Mouse (Mus musculus) embryonic facial prominence, embryonic 13.5 days (tissue): Measurements from ENCODE around the gene 1700007K13Rik. TPM values are rescaled to one million over a fixed set of nuclear protein-coding genes. Genes with fewer than 3 reads are reported as not detected.

Experiments used
- ATAC-seq: fragments of 200-750 bp; cut with Nextera tagmentation; 2 replicates; pipeline ENCODE4 v1.8.0; 2017; ENCODE audit warnings: low read depth; ENCODE audit not compliant: insufficient number of reproducible peaks, insufficient read depth, low FRiP score, low TSS enrichment
- H3K27ac ChIP-seq: fragments of 300-500 bp; sonication (generic); 2 replicates; pipeline ENCODE4 v1.5.1; 2015; ENCODE audit warnings: moderate library complexity, mild to moderate bottlenecking, inconsistent platforms
- H3K27me3 ChIP-seq: fragments of 300-500 bp; sonication (generic); 2 replicates; pipeline ENCODE4 v1.6.1; 2015; ENCODE audit warnings: mild to moderate bottlenecking, inconsistent platforms
- H3K36me3 ChIP-seq: fragments of 300-500 bp; sonication (generic); 2 replicates; pipeline ENCODE4 v1.6.1; 2015; ENCODE audit warnings: mild to moderate bottlenecking, inconsistent platforms
- H3K4me1 ChIP-seq: fragments of 300-500 bp; sonication (generic); 2 replicates; pipeline ENCODE4 v1.6.1; 2015; ENCODE audit warnings: inconsistent platforms
- H3K4me2 ChIP-seq: fragments of 300-500 bp; sonication (generic); 2 replicates; pipeline ENCODE4 v1.6.1; 2015; ENCODE audit warnings: moderate library complexity, mild to moderate bottlenecking, inconsistent platforms
- H3K4me3 ChIP-seq: fragments of 300-500 bp; sonication (generic); 2 replicates; pipeline ENCODE4 v1.5.1; 2015; ENCODE audit warnings: mild to moderate bottlenecking, inconsistent platforms
- H3K9ac ChIP-seq: fragments of 300-500 bp; sonication (generic); 2 replicates; pipeline ENCODE4 v1.6.1; 2015; ENCODE audit warnings: mild to moderate bottlenecking, inconsistent platforms
- H3K9me3 ChIP-seq: fragments of 300-500 bp; sonication (generic); 2 replicates; pipeline ENCODE4 v1.6.1; 2016; ENCODE audit warnings: inconsistent platforms
- WGBS: fragments of 180-500 bp; shearing (Covaris S2); methylation state at CpG from one replicate; pipeline ENCODE4 v1.1.7; 2015; ENCODE audit warnings: mixed read lengths; 5-methylcytosine and 5-hydroxymethylcytosine counted together
- polyA plus RNA-seq: library from polyadenylated mRNA; unstranded; fragments of >200 nt; fragmentation: Nextera tagmentation; extraction: Ambion mirVana; gene quantifications from 2 replicates; pipeline ENCODE4 v1.2.1, GENCODE M21; 2015

The 1700007K13Rik gene
- polyA plus RNA-seq, 1 experiment from 2014 or later = 1.7 TPM

GRCm38 (mm10) chr2:28440842-28441241 is 25.3 kb downstream of the 1700007K13Rik start:
- no peaks in the 10 kb centered on the region for H3K36me3 ChIP-seq
- peaks cover 2% of the 10 kb centered on the region for H3K4me1 ChIP-seq
- H3K4me2 ChIP-seq = no peak overlapping the region
- H3K9ac ChIP-seq = no peak overlapping the region
- WGBS = 78% methylated on average over 6 of the region's 6 CpGs
- H3K9me3 ChIP-seq = no peaks in the 10 kb centered on the region
- no peak overlapping the region for H3K27ac ChIP-seq
- peaks cover 6% of the 10 kb centered on the region; the same call in 1 of the 2 replicates for H3K27me3 ChIP-seq
- ATAC-seq = no peak
- H3K4me3 ChIP-seq = no peak overlapping the region

DNA sequence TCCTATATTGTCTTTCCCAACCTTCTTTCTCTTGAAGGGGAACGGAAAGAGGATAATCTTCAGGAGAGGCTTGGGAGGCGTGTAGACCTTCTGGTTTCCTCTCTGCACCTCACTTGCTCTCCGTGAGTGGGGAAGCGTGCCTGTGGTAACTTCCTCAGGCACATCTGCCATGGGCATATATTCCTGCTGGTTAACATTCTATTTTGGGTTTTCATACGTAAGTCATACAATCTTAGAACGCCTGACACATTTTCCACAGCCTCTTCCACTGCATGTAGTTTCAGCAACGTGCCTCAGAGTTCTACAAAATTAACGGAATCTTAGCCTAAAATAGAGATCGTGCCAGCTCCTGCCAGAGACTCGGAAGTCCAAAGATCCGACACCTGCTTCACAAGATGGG is 30.7 kb downstream of the 1700007K13Rik start:
- H3K4me1 ChIP-seq = peaks cover 4% of the 10 kb centered on the region
- H3K9ac ChIP-seq = no peak overlapping the region
- no peak overlapping the region for H3K27ac ChIP-seq
- H3K4me2 ChIP-seq = no peak overlapping the region
- H3K4me3 ChIP-seq = no peak overlapping the region
- 86% methylated on average over 11 of the region's 11 CpGs for WGBS
- no peak for ATAC-seq
- no peaks in the 10 kb centered on the region for H3K36me3 ChIP-seq
- no peaks in the 10 kb centered on the region for H3K27me3 ChIP-seq
- H3K9me3 ChIP-seq = no peaks in the 10 kb centered on the region

DNA sequence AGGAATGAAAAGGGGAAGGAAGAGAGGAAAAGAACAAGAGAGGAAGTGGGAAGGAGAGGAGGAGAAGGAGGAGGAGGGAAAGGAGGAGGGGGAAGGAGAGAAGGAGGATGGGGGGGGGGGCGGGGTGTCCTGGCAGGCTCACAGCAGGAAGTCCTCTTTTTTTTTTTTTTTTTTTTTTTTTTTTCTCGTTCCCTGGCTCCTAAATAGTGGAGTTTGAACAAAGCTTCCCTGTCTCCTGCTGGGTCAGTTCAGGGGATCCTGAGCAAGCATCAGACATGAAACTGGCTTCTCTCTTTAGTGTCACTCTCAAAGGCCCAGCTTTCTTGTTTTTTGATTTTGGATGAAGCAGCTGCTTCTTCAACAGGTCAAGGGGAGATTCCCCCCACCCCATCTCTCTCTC is 32.6 kb downstream of the 1700007K13Rik start:
- H3K9me3 ChIP-seq = no peaks in the 10 kb centered on the region
- no peak overlapping the region for H3K4me3 ChIP-seq
- peaks cover 4% of the 10 kb centered on the region for H3K4me1 ChIP-seq
- H3K4me2 ChIP-seq = no peak overlapping the region
- H3K9ac ChIP-seq = no peak overlapping the region
- no peak for ATAC-seq
- H3K36me3 ChIP-seq = no peaks in the 10 kb centered on the region
- 8% methylated on average over 1 of the region's 2 CpGs for WGBS
- H3K27me3 ChIP-seq = no peaks in the 10 kb centered on the region
- H3K27ac ChIP-seq = no peak overlapping the region

- no peak overlapping the region for H3K9ac ChIP-seq
- no peaks in the 10 kb centered on the region for H3K27me3 ChIP-seq
- ATAC-seq = no peak
- H3K9me3 ChIP-seq = no peaks in the 10 kb centered on the region
- no peak overlapping the region for H3K27ac ChIP-seq
- no peaks in the 10 kb centered on the region for H3K36me3 ChIP-seq
- 15% methylated on average over 1 of the region's 1 CpGs for WGBS
- H3K4me3 ChIP-seq = no peak overlapping the region
- peaks cover 4% of the 10 kb centered on the region for H3K4me1 ChIP-seq
- no peak overlapping the region for H3K4me2 ChIP-seq
These were observed 33.3 kb downstream of the 1700007K13Rik start for GRCm38 (mm10) chr2:28432811-28433210.

DNA sequence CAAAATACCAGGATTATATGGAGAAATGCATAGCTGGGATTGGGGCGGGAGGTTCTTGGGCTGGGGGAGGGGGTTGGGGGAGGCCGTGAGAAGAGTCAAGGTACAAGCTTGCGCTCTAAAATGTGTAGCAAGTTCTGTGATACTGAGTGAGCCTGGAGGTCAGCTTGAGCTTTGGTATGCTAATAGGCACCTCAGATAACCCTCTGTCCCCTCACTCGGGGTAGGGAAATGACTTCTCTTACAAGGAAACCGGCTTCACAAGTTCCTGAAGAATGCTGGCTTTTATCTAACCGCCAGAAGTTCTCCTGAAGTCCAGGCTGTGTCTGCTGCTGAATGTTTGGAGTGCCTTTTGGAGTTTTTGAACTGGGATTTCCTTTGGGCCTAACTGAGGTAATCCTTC is 35.3 kb downstream of the 1700007K13Rik start:
- no peak overlapping the region for H3K4me2 ChIP-seq
- 56% methylated on average over 6 of the region's 6 CpGs for WGBS
- peaks cover 4% of the 10 kb centered on the region for H3K4me1 ChIP-seq
- no peaks in the 10 kb centered on the region for H3K9me3 ChIP-seq
- no peak overlapping the region for H3K9ac ChIP-seq
- H3K27me3 ChIP-seq = no peaks in the 10 kb centered on the region
- H3K36me3 ChIP-seq = no peaks in the 10 kb centered on the region
- H3K4me3 ChIP-seq = no peak overlapping the region
- H3K27ac ChIP-seq = no peak overlapping the region
- ATAC-seq = no peak

DNA sequence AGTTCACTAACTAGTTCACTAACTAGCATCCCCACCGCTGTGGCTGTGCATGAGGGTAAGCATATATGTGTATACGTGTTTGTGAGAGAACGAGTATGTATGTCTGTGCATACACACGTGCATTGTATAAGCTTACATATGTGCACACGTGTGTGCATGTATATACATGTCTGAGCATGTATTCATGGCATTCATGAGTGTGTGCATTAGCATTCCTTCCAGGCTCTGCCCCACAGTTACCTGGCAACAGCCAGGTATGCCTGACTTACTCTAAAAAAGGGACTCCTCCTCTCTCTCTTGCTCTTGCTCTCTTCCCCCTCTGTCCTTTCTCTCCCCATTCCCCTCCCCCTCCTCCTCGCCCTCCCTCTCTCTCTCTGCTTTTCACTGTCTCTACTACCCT is 38.9 kb downstream of the 1700007K13Rik start:
- H3K27me3 ChIP-seq = no peaks in the 10 kb centered on the region
- ATAC-seq = no peak
- H3K4me3 ChIP-seq = no peak overlapping the region
- no peaks in the 10 kb centered on the region for H3K9me3 ChIP-seq
- H3K27ac ChIP-seq = no peak overlapping the region
- H3K36me3 ChIP-seq = no peaks in the 10 kb centered on the region
- 73% methylated on average over 6 of the region's 6 CpGs for WGBS
- no peak overlapping the region for H3K9ac ChIP-seq
- H3K4me1 ChIP-seq = no peaks in the 10 kb centered on the region
- no peak overlapping the region for H3K4me2 ChIP-seq

GRCm38 (mm10) chr2:28423167-28423566 is 43.0 kb downstream of the 1700007K13Rik start:
- no peak overlapping the region for H3K4me2 ChIP-seq
- H3K4me1 ChIP-seq = no peaks in the 10 kb centered on the region
- no peak overlapping the region for H3K27ac ChIP-seq
- H3K36me3 ChIP-seq = no peaks in the 10 kb centered on the region
- no peak overlapping the region for H3K9ac ChIP-seq
- no peaks in the 10 kb centered on the region for H3K9me3 ChIP-seq
- WGBS = 30% methylated on average over 3 of the region's 3 CpGs
- ATAC-seq = no peak
- H3K27me3 ChIP-seq = no peaks in the 10 kb centered on the region
- no peak overlapping the region for H3K4me3 ChIP-seq

DNA sequence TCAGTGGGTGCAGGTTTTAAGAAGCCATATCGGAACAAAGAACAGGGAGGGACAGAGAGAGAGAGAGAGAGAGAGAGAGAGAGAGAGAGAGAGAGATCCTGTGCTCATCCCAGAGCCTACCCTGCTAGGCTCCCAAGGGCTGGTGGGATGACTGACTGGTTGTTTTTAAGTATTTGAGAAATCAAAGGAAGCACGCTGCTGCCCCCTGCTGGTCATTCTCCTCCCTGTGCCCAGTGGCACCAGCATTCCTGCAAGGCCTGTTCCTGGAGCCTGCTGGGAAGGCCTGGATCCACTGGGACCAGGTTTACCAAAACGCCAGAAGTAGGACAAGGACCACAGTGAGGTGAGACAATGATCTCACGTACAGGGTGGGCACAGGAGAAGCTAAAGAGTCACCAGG is 46.2 kb downstream of the 1700007K13Rik start:
- Histone ChIP-seq H3K9me3 (no peaks in the 10 kb centered on the region), H3K27me3 (no peaks in the 10 kb centered on the region), H3K36me3 (no peaks in the 10 kb centered on the region), H3K4me2 (no peak overlapping the region), H3K4me1 (peaks cover 14% of the 10 kb centered on the region), H3K27ac (no peak overlapping the region), H3K9ac (no peak overlapping the region), H3K4me3 (no peak overlapping the region)
- ATAC-seq = no peak
- 14% methylated on average over 4 of the region's 4 CpGs for WGBS

DNA sequence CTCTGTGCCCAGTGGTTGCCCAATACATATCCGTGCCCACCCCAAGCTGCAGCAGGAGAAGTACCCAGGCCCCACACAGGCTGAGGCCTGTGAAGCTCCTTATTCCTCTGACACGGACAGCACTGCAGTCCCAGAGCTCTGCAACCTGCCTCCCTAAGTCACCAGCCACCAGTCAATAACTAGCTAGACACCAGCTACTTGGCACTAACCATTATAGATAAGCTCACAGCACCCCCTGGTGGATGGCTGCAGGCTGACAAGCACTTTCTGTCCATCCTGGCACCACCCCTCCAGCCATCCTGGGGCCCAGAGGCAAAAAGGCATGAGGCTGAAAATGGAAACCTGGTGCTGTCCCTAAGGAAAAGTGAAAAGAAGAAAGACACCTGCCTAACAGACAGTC is 48.1 kb downstream of the 1700007K13Rik start:
- Histone ChIP-seq H3K27ac (no peak overlapping the region), H3K4me3 (no peak overlapping the region), H3K9me3 (no peaks in the 10 kb centered on the region), H3K36me3 (no peaks in the 10 kb centered on the region), H3K4me1 (peaks cover 23% of the 10 kb centered on the region), H3K9ac (no peak overlapping the region), H3K27me3 (no peaks in the 10 kb centered on the region), H3K4me2 (no peak overlapping the region)
- 0 out of 2 replicates have a peak, but pooled peaks have one; percentile 29 for ATAC-seq
- WGBS = 37% methylated on average over 2 of the region's 2 CpGs

DNA sequence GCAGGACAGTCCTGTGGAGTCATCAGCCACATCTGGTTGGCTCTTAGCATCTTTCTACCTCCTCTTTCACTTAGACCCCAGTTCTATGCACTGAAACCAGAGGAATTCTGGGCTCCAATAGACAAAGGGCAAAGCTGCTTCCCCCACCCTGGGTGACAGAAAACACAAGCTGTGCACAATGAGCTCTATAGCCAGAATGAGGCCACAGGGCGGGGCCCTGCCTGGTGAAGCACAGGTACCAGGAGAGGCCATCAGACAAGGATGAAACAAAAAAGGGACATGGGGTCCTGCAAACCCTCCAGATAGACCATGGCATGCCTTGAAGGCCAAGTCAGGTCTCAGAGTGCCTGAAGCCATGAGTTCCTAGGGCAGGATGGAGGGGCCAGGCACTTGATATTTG is 49.6 kb downstream of the 1700007K13Rik start:
- no peaks in the 10 kb centered on the region for H3K9me3 ChIP-seq
- no peak for ATAC-seq
- 90% methylated on average over 1 of the region's 1 CpGs for WGBS
- no peak overlapping the region for H3K9ac ChIP-seq
- H3K36me3 ChIP-seq = no peaks in the 10 kb centered on the region
- H3K27ac ChIP-seq = no peak overlapping the region
- H3K4me2 ChIP-seq = no peak overlapping the region
- H3K27me3 ChIP-seq = no peaks in the 10 kb centered on the region
- no peak overlapping the region for H3K4me3 ChIP-seq
- H3K4me1 ChIP-seq = peaks cover 23% of the 10 kb centered on the region

DNA sequence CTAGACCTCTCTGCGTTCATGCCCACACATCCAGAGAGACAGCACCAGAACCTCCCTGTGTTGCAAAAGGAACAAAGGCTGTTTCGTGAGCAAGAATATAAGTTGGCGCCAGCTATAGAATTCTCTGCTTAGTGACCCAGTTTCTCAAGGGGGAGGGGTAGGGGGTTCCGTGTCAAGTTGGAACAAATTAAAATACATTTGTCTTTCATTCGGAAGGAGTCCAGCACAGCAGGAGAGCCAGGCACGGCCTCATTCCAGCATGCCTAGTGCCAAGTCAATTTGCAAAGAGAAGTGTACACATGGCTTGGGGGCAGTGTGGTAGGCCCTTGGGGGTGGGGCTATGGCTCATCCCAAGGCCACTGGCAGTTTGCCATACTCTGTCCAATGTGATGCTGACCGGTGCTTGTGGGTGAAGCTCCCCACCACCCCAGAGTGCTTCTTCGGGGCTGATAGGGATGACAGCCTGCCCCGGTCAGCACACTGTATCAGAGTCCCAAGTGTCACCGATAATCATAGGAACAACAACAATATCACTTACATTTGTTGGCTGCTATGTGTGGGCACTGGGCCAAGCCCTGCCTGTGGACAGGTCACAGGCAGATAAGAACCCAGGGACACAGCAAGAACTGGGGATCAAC is 50.6 kb downstream of the 1700007K13Rik start:
- Histone ChIP-seq H3K36me3 (no peaks in the 10 kb centered on the region), H3K27ac (peak overlapping the region; percentile 55; the same call in 1 of the 2 replicates), H3K9me3 (no peaks in the 10 kb centered on the region), H3K9ac (peak overlapping the region; percentile 16), H3K4me3 (no peak overlapping the region), H3K27me3 (no peaks in the 10 kb centered on the region), H3K4me1 (peaks cover 23% of the 10 kb centered on the region), H3K4me2 (no peak overlapping the region)
- ATAC-seq = no peak
- 54% methylated on average over 10 of the region's 10 CpGs for WGBS

DNA sequence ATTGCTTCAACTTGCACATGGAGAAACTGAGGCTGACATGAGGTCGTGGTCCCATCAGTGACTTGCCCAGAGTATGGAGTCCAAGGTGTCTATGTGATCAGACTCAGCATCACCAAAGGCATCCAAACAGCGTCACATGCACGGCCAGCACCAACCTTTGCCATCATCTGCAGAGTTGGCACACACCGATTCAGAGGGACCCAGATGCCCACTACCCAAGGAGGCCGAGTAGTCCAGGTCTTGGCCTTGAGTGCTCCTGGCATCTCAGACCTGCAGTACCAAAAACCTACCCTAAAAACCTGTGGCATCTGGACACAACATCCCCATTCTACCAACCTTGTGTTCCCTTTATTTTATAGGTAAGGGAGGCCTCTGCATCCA is 51.4 kb downstream of the 1700007K13Rik start:
- Histone ChIP-seq H3K9me3 (no peaks in the 10 kb centered on the region), H3K4me1 (peaks cover 23% of the 10 kb centered on the region), H3K36me3 (no peaks in the 10 kb centered on the region), H3K4me2 (no peak overlapping the region), H3K4me3 (no peak overlapping the region), H3K27ac (no peak overlapping the region; the same call in 1 of the 2 replicates), H3K9ac (no peak overlapping the region; the same call in 1 of the 2 replicates), H3K27me3 (no peaks in the 10 kb centered on the region)
- 91% methylated on average over 5 of the region's 5 CpGs for WGBS
- no peak for ATAC-seq
